Mouse (Mus musculus): ENCODE measurements around the gene Zswim8. TPM values are rescaled to one million over a fixed set of nuclear protein-coding genes. Genes with fewer than 3 reads are reported as not detected.

The Zswim8 gene
- polyA plus RNA-seq (2012; rRNA removed) = 149 and 156 TPM in 2 replicates

DNA sequence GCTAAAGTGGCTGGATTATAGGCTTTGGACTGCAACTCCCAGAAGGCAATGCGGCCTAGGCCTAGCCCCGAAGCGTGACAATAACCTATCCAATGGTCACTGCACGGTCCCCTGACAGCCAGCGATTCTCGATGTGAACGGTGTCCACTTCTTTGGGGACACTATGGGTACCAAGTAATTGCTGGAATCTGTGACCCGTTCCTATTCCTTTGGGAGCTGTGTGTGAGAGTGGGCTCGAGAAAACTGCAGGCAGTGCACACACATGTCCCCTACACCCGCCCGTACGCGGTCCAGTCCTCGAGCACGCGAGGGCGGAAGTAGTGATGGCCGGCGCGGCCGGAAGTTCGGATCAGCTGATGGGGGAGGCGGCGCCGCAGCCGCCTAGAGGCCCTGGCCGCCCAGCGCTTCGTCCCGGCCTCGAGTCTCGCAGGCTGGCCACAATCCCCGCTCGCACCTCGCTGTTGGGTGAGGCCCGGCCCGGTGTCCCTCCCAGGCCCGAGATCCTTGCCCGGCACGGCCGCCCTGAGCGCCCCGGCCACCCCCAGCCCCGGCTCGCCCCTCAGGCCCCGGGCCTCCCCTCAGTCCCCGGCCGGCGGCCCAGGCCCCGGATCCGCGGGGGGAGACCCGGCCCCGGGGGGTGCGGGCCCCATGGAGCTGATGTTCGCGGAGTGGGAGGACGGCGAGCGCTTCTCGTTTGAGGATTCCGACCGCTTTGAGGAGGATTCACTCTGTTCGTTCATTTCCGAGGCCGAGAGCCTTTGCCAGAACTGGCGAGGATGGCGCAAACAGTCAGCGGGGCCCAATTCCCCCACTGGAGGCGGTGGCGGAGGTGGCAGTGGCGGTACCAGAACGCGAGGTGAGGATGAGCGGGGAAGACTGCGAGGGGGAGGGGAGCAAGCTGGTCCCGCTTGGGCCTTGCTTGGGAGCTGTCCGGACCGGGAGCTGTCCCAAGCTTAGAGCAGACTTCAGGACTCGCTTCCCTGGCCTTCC lies at the start of gene Zswim8:
Gene Zswim8, plus strand, starts transcription at position 352 of the 990 bp plus-strand sequence.
- H3K27me3 ChIP-seq (ENCODE audit: control insufficient read depth, insufficient read depth, low read length) = no peaks in the 10 kb centered on the region
- no peaks in the 10 kb centered on the region; the same call in none of the 2 replicates for H3K36me3 ChIP-seq (ENCODE audit: control insufficient read depth, insufficient read depth, low read length)
- TF ChIP-seq POLR2A (IDR thresholded peaks at IDR 0.05; ENCODE audit: control insufficient read depth, low read depth, low read length) (peak; percentile 69), CTCF (IDR thresholded peaks at IDR 0.05; ENCODE audit: control insufficient read depth, insufficient read depth, insufficient replicate concordance, low read depth, low read length) (peak; percentile 11; the same call in 1 of the 2 replicates)
- peaks cover 3% of the 10 kb centered on the region for H3K4me1 ChIP-seq (ENCODE audit: control insufficient read depth, insufficient read depth, low read length)
- H3K4me3 ChIP-seq (ENCODE audit: control insufficient read depth, low read depth, low read length) = peak within 1 kb of the TSS; percentile 94
- peak within 1 kb of the TSS; percentile 93 for H3K27ac ChIP-seq (ENCODE audit: control insufficient read depth, insufficient read depth, low read depth, low read length)

DNA sequence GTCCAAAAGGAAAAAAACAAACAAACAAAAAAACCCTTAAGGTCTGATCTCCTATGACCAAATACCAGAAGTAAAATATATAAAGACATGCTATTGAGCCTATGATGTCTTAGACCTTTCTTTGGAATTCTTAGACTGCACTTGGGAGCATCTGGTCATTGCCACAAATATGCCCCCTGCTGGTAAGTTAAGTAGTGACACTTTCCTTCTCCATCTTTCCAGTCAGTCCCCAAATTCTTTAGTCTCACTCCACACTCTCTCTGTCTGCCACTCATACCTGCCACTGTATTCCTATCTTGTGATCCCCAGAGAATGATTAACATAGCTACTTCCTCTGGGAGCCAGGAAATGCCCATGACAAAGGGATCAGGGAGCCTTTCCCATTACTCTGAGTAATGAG lies 49.0 kb upstream of the Zswim8 start:
- TF ChIP-seq POLR2A (IDR thresholded peaks at IDR 0.05; ENCODE audit: control insufficient read depth, low read depth, low read length) (no peak), CTCF (IDR thresholded peaks at IDR 0.05; ENCODE audit: control insufficient read depth, insufficient read depth, insufficient replicate concordance, low read depth, low read length) (no peak)
- Histone ChIP-seq H3K27me3 (ENCODE audit: control insufficient read depth, insufficient read depth, low read length) (no peaks in the 10 kb centered on the region), H3K4me3 (ENCODE audit: control insufficient read depth, low read depth, low read length) (no peak overlapping the region), H3K36me3 (ENCODE audit: control insufficient read depth, insufficient read depth, low read length) (no peaks in the 10 kb centered on the region), H3K4me1 (ENCODE audit: control insufficient read depth, insufficient read depth, low read length) (peaks cover 11% of the 10 kb centered on the region), H3K27ac (ENCODE audit: control insufficient read depth, insufficient read depth, low read depth, low read length) (no peak overlapping the region)

DNA sequence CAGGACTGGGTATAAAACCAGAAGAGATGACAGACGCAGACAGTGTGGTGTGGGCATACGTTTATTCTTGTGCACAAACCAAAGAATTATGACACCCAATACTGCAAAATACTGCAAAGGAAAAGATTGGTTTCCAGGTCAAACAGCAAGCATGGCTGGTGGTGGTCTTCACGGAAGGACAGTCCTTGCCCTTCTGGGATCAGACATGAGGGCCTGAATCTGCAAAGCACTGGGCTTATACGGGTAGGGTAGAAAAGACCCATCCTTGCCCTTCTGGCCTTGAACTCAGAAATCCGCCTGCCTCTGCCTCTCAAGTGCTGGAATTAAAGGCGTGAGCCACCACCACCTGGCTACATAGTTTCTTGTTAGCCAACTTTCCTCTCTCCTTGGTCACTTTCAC lies 48.5 kb upstream of the Zswim8 start:
- Histone ChIP-seq H3K36me3 (ENCODE audit: control insufficient read depth, insufficient read depth, low read length) (no peaks in the 10 kb centered on the region), H3K4me3 (ENCODE audit: control insufficient read depth, low read depth, low read length) (no peak overlapping the region), H3K27ac (ENCODE audit: control insufficient read depth, insufficient read depth, low read depth, low read length) (no peak overlapping the region), H3K4me1 (ENCODE audit: control insufficient read depth, insufficient read depth, low read length) (peaks cover 11% of the 10 kb centered on the region), H3K27me3 (ENCODE audit: control insufficient read depth, insufficient read depth, low read length) (no peaks in the 10 kb centered on the region)
- TF ChIP-seq CTCF (IDR thresholded peaks at IDR 0.05; ENCODE audit: control insufficient read depth, insufficient read depth, insufficient replicate concordance, low read depth, low read length) (no peak), POLR2A (IDR thresholded peaks at IDR 0.05; ENCODE audit: control insufficient read depth, low read depth, low read length) (no peak)

DNA sequence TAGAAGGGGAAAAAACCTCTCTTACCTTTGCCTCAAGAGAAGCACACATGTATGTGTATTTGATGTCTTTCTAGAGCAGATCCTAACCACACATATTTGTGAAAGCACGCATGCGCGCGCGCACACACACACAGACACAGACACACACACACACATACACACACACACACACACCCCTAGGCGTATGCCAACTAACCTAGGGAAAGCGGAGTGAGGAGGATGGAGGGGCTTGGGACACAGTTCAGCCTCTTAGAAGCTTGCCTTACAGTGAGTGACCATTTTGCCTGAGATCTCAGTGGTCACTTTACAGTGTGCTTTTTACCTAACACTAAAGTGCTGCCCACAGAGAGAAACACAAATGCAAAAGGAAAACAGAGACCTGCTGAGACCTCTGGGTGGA lies 47.7 kb upstream of the Zswim8 start:
- Histone ChIP-seq H3K4me1 (ENCODE audit: control insufficient read depth, insufficient read depth, low read length) (peaks cover 11% of the 10 kb centered on the region), H3K36me3 (ENCODE audit: control insufficient read depth, insufficient read depth, low read length) (no peaks in the 10 kb centered on the region), H3K27me3 (ENCODE audit: control insufficient read depth, insufficient read depth, low read length) (no peaks in the 10 kb centered on the region), H3K4me3 (ENCODE audit: control insufficient read depth, low read depth, low read length) (no peak overlapping the region), H3K27ac (ENCODE audit: control insufficient read depth, insufficient read depth, low read depth, low read length) (no peak overlapping the region)
- no peak for TF ChIP-seq POLR2A (IDR thresholded peaks at IDR 0.05; ENCODE audit: control insufficient read depth, low read depth, low read length)
- TF ChIP-seq CTCF (IDR thresholded peaks at IDR 0.05; ENCODE audit: control insufficient read depth, insufficient read depth, insufficient replicate concordance, low read depth, low read length) = no peak

DNA sequence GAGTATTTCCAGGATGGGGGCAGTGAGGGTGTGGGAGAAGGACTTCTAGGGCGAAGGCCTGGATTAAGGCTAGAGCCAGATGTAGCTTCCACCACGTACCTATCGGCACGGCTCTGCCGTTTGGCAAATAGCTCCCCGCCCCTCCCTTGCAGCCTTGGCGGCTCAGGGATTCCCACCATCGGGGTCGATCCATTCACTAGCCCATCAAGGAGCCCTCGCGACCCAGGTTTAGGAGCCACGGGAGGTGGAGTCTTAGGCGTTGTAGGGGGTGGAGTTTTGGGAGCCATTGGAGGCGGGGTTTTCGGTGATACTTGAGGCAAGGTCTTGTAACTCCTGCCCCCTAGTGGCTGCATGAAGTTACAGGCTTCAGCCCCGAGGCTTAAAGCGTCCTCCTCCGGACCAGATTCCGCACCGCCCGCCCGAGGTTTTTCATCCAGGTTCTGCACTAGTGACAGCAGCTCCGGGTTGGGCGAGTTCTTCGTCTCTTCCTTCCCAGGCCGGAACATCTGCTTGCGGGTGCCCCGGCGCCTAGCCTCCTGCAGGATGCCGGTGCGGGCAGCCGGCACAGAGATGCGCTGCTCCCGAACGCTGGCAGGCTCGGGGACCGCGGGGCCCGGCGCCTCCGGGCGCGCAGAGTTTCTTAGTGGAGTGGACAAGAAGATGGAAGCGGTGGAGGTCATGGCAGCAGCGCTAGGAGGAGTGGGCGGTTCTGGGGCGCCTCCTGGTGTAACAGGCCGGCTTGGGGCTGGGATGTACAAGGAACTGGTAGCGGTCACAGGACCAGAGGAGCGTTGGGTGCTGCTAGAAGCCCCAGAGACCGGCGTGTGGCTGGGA lies 46.3 kb upstream of the Zswim8 start:
- no peaks in the 10 kb centered on the region for H3K27me3 ChIP-seq (ENCODE audit: control insufficient read depth, insufficient read depth, low read length)
- peak overlapping the region; percentile 74 for H3K4me3 ChIP-seq (ENCODE audit: control insufficient read depth, low read depth, low read length)
- H3K36me3 ChIP-seq (ENCODE audit: control insufficient read depth, insufficient read depth, low read length) = no peaks in the 10 kb centered on the region
- no peak overlapping the region for H3K27ac ChIP-seq (ENCODE audit: control insufficient read depth, insufficient read depth, low read depth, low read length)
- peaks cover 10% of the 10 kb centered on the region for H3K4me1 ChIP-seq (ENCODE audit: control insufficient read depth, insufficient read depth, low read length)
- peak; percentile 82; the same call in 1 of the 2 replicates for TF ChIP-seq CTCF (IDR thresholded peaks at IDR 0.05; ENCODE audit: control insufficient read depth, insufficient read depth, insufficient replicate concordance, low read depth, low read length)
- peak; percentile 23; the same call in 1 of the 2 replicates for TF ChIP-seq POLR2A (IDR thresholded peaks at IDR 0.05; ENCODE audit: control insufficient read depth, low read depth, low read length)

DNA sequence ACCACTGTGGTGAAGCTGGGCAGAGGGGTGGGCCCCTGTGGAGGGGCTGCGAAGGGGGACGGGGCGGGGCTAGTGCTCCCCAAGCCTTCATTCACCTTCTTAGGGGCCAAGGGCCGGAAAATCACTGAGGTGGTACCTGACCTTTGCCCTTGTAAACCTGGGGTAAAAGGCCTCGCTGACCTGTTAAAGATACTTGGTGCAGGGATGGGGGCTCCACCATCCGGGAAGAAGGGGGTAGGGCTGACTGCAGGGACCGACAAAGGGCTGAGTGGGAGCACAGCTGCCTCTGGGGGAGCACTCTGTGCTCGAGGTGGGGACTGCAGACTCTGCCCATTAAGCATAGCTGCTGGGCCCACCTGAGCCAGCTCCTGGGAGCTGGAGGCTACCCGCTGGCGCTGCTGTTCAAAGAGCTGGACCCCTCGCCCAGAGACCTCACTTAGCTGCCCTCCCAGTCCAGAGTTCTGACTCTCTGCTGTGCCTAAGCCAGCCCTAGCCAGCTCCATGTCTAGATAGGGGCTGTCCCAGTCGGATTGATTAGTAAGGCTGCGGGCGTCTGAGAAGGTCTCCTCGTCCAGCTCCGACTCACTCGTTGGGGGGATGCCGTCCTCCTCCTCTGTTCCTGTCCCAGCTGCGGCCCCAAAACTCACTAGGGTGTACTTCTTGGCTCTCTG lies 45.6 kb upstream of the Zswim8 start:
- Histone ChIP-seq H3K4me1 (ENCODE audit: control insufficient read depth, insufficient read depth, low read length) (peaks cover 5% of the 10 kb centered on the region), H3K36me3 (ENCODE audit: control insufficient read depth, insufficient read depth, low read length) (no peaks in the 10 kb centered on the region), H3K27ac (ENCODE audit: control insufficient read depth, insufficient read depth, low read depth, low read length) (no peak overlapping the region), H3K27me3 (ENCODE audit: control insufficient read depth, insufficient read depth, low read length) (no peaks in the 10 kb centered on the region), H3K4me3 (ENCODE audit: control insufficient read depth, low read depth, low read length) (peak overlapping the region; percentile 74)
- no peak for TF ChIP-seq POLR2A (IDR thresholded peaks at IDR 0.05; ENCODE audit: control insufficient read depth, low read depth, low read length)
- TF ChIP-seq CTCF (IDR thresholded peaks at IDR 0.05; ENCODE audit: control insufficient read depth, insufficient read depth, insufficient replicate concordance, low read depth, low read length) = no peak
